Mouse (Mus musculus): ENCODE data around the gene Ngfr.
A peak's percentile ranks its signal among the peaks of the same experiment; 100 is the strongest.

Gene Ngfr

DNA sequence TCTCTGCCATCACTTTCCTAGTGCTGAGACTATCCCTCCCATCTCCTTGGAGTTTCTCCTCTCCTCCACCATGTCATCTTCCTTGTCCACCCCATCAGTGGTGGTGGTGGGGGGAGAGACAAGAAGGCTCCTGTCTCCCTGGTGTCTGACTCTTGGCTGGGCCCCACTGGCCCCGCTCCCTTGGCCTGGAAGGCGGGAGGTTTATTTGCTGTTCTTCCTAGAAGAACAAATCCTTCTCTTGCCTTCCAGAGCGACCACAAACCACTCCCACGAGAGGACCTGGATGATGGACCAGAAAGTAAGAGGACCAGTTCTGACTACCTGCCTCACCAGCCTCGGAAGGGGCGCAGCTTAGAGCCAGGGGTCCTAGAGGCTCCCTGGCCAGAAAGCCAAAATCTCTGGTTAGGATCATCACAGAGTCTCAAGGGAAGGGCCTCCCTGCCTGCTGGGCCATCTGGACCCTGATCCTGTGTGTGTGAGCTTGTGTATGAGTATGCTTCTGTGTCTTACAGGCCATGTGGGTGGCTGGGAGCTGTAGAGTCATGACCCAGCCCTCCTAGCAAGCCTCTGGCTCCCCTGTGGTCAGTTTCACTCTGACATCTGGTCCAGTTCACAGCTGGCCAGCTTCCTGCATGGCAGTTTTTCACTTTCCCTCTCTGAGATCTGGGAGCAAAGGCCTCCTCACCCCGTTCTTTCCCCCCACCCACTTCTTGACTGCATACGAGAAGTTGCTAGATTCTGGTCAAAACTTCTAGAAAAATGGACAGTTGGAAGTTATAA, 19.4 kb downstream of the Ngfr start:
- DNase-seq (ENCODE audit: low spot score in 2 of 2) = no peak

- no peak for DNase-seq (ENCODE audit: low spot score in 2 of 2)
Observed at GRCm38 (mm10) chr11:95567366-95567765, 20.2 kb downstream of the Ngfr start.

- no peak for DNase-seq (ENCODE audit: low spot score in 2 of 2)
Observed at GRCm38 (mm10) chr11:95565327-95565726, 22.2 kb downstream of the Ngfr start.

DNA sequence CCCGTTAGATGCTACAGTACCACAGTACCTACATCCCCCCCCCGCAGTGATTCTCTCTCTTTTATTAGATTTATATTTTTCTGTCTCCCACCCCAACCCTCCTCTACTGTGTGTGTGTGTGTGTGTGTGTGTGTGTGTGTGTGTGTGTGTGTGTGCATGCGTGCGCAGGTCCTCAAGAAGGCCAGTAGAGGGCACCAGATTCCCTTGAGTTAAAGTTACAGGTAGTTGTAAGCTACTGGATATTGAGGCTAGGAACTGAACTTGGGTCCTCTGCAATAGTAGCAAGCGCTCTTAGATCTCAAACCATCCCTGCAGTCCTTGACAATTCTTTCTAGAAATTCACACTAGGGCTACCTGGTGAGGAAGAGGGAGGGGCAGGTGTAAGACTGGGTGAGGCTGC, 23.7 kb downstream of the Ngfr start:
- no peak for DNase-seq (ENCODE audit: low spot score in 2 of 2)

- DNase-seq (ENCODE audit: low spot score in 2 of 2) = peak; percentile 55 to 76
Observed at GRCm38 (mm10) chr11:95560773-95561172, 26.8 kb downstream of the Ngfr start.

- DNase-seq (ENCODE audit: low spot score in 2 of 2) = no peak
Observed at GRCm38 (mm10) chr11:95559761-95560160, 27.8 kb downstream of the Ngfr start.

- DNase-seq (ENCODE audit: low spot score in 2 of 2) = no peak
Observed at GRCm38 (mm10) chr11:95557719-95558118, 29.8 kb downstream of the Ngfr start.

GRCm38 (mm10) chr11:95557032-95557431, 30.5 kb downstream of the Ngfr start:
- no peak for DNase-seq (ENCODE audit: low spot score in 2 of 2)

DNA sequence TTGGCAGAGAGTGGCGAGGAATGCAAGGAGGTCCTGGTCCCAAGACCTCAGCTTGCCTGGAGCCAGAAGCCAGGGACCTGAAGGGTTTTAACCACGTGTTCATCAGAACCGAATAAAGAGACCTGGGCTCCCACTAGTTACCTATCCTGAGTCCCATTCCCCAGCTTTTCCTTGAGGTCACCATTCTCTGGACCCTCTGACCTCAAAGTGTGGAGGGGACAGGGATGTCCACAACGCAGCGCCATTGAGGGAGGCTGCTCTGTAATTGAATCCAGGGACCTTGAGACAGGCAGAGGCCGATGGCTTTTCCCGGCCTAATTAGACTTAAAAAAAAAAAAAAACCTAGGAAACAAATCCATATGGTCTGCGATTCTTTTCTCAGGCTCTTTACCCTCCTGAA, 32.3 kb downstream of the Ngfr start:
- DNase-seq (ENCODE audit: low spot score in 2 of 2) = no peak

DNA sequence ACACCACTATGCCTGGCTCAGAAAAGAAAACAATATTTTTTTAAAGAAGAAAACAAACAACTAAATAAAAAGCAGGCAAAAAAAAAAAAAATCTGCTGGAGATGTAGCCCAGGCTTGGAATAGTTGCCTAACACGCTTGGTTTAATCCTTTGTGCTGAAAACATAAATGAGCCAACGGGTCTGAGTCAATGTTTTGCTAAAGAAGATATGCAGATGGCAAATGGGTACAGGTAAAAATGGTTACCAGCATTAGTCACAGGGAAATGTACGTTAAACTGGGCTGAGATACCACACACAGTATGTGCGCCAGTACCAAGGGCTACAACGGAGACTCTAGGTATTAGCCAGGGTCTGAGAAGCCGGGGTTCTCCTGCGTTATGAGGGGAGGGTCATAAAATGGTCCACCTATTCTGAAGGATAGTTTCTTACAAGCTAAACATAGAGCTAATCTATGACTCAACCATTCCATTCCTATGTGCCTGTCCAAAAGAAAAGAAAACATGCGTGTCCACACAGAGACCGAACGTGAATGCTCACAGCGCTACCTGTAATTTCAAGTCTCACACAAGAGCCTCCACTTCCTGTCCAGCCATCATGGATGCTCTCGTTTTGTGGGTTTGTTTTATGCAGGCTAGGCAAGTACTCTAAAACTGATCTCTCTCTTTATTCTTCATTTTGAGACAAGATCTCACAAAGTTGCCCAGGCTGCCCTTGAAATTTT, 37.1 kb downstream of the Ngfr start:
- peak; percentile 43 to 44 for DNase-seq (ENCODE audit: low spot score in 2 of 2)

- DNase-seq (ENCODE audit: low spot score in 2 of 2) = no peak
Observed at GRCm38 (mm10) chr11:95546021-95546782, 41.3 kb downstream of the Ngfr start.

- no peak for DNase-seq (ENCODE audit: low spot score in 2 of 2)
Observed at GRCm38 (mm10) chr11:95544546-95545327, 42.8 kb downstream of the Ngfr start.

DNA sequence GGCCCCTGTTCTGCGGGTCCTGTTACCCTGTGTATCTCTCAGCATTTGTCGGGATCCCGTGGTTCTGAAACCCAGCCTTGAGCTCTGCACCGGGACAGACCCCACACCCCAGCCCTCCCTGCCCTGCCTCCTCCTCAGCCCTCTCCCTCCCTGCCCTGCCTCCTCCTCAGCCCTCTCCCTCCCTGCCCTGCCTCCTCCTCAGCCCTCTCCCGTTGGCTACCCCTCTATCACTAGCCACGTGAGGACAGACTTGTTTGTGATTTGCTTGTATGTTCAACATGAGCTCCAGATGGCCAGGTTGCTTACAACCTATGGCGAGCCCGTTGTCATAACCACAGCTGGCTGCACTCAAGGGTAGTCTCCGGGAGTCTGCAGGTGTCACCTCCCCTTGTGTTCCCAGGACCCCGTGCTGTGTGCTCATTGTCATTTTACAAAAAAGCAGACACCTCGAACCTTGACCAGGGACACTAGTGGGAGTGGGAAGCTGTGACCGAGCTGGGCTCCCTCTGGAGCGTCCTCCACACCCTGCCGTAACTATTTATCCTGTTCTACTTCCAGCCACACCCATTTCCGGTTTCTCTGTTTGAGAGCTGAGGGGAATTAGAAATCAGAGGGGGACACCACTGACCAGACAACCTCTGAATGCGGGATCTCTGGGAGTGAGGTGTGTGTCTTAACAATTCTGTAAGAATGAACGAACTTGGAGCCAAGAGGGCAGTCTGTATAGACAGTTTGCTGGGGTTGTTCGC, 46.7 kb downstream of the Ngfr start:
- no peak for DNase-seq (ENCODE audit: low spot score in 2 of 2)

- no peak for DNase-seq (ENCODE audit: low spot score in 2 of 2)
Observed at GRCm38 (mm10) chr11:95538378-95539104, 49.0 kb downstream of the Ngfr start.

- peak; percentile 85 to 88 for DNase-seq (ENCODE audit: low spot score in 2 of 2)
Observed at GRCm38 (mm10) chr11:95533484-95534160, 53.9 kb downstream of the Ngfr start.

DNA sequence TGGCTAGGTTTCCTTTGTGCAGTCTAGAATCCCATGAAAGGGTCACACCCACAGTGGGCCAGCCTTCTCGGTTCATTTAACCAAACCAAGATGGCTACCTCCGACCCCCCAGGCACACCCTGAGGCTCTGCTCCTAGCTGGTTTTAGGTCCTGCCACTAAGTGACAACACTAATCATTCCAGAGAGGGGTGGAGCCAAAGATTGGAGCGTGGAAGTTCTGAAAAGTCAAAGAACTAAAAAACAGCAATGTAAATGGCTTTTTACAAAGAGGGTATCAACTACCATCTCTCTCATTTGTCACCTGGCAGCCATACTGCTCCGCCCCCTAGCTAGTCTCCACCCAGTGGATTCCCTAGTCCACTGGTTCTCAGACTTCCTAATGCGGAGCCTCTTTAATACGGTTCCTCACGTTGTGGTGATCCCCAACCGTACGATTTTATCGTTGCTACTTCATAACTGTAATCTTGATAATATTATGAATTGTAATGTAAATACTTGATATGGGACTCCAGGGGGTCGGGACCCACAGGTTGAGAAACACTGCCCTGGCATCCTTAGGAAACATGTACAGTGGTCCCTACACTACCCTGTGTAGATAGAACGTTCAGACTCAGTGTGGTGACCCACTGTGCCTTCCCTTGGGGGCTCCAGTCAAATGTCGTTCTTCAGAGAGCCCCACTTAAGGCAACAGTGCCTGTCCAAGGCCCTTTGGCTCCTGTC, 55.0 kb downstream of the Ngfr start:
- no peak for DNase-seq (ENCODE audit: low spot score in 2 of 2)

- no peak for DNase-seq (ENCODE audit: low spot score in 2 of 2)
Observed at GRCm38 (mm10) chr11:95528231-95528630, 59.3 kb downstream of the Ngfr start.

GRCm38 (mm10) chr11:95527307-95527706, 60.2 kb downstream of the Ngfr start:
- DNase-seq (ENCODE audit: low spot score in 2 of 2) = no peak

DNA sequence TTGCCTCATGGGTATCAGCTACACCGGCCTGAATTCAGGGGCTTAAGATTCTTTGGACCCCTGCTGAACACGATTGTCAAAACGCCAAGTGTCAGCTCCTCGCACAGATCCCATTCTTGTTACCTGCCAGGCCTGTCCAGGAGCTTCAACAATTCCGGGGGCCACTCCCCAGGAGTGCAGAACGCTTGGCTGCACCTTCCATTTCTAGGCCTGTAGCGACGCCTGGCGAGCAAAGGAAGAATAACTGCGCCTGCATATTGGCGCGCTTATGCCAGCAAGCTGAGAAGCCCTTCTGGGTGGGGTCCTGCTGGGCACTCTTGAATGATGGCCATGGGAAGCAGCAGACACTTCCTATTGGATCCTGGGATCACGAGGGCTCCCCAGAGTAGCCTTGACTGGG, 66.0 kb downstream of the Ngfr start:
- peak; percentile 61 to 73 for DNase-seq (ENCODE audit: low spot score in 2 of 2)
